Mouse (Mus musculus): ENCODE data around the gene St3gal4. TPM values are rescaled to one million over a fixed set of nuclear protein-coding genes. Genes with fewer than 3 reads are reported as not detected.

Gene St3gal4
- polyA plus RNA-seq, 1 experiment from 2014 or later = 53.6 TPM

DNA sequence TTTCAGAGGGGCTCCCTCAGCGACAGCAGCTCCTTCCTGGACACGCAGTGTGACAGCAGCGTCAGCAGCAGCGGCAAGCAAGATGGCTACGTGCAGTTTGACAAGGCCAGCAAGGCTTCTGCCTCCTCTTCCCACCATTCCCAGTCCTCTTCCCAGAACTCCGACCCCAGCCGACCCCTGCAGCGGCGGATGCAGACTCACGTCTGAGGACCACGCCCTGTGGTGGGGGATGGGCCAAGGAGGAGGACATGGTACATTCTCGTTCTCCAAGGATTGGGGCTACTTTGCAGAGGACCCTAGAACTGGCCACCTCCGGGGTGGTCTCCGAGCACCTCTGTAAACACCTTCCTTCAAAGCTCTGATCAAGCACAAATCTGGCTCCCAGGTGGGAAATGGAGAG, 84.0 kb downstream of the St3gal4 start:
- no peak for TF ChIP-seq CTCF (IDR thresholded peaks at IDR 0.05)
- POLR2A ChIA-PET = interaction anchor here (0.8 kb wide), 1 partner anchor 24 kb away, joined by 3 read pairs; no protein-coding TSS in a partner anchor
- ATAC-seq (no peak), DNase-seq (ENCODE audit: low read depth, low spot score) (no peak)
- in situ Hi-C loops (cut with MboI; ENCODE audit: low pct_unique_long_range_greater_than_20kb) = loop anchor here (25.0 kb wide), 1 partner anchor 502 kb away; no protein-coding TSS in a partner anchor
- no peaks in the 10 kb centered on the region for H3K27me3 ChIP-seq
- CTCF ChIA-PET = no interaction called here

- in situ Hi-C loops (cut with MboI; ENCODE audit: low pct_unique_long_range_greater_than_20kb) = loop anchor here (5.0 to 25.0 kb wide), 3 partner anchors 85 to 505 kb away; partner anchors contain the start of gene St3gal4
- ChIA-PET POLR2A (no interaction called here), CTCF (interaction anchor here (0.9 to 1.7 kb wide), 5 partner anchors 19 to 137 kb away, joined by 3 to 5 read pairs (median 4); no protein-coding TSS in a partner anchor)
- peak; percentile 87 for DNase-seq (ENCODE audit: low read depth, low spot score)
- H3K27me3 ChIP-seq = no peaks in the 10 kb centered on the region
- peak; percentile 93 for ATAC-seq
- TF ChIP-seq CTCF (IDR thresholded peaks at IDR 0.05) = no peak
These were observed 86.6 kb downstream of the St3gal4 start for GRCm38 (mm10) chr9:35032457-35032856.

DNA sequence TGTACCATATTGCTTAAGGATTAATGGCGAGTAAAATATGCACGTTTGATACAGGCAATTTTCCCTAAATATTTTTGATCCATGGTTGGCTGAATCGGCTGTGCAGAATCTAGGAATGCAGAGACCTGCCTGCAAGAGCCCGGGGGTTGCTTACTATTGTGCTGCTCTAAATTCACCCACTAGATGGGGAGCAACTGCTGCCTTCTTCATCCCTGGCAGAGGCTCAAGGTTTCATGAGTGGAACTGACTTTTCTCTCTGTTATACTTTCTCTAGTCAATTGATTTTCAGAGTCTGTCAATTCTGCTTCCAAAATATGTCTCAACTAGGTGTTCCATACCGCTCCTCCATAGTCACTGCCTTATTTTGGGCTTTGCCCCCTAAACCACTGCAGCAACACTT, 88.2 kb downstream of the St3gal4 start:
- ATAC-seq (no peak), DNase-seq (ENCODE audit: low read depth, low spot score) (no peak)
- ChIA-PET CTCF (interaction anchor here (1.7 kb wide), 1 partner anchor 135 kb away, joined by 5 read pairs; no protein-coding TSS in a partner anchor), POLR2A (interaction anchor here (0.6 kb wide), 1 partner anchor 136 kb away, joined by 5 read pairs; no protein-coding TSS in a partner anchor)
- H3K27me3 ChIP-seq = no peaks in the 10 kb centered on the region
- in situ Hi-C loops (cut with MboI; ENCODE audit: low pct_unique_long_range_greater_than_20kb) = loop anchor here (5.0 to 25.0 kb wide), 3 partner anchors 86 to 506 kb away; partner anchors contain the start of gene St3gal4
- TF ChIP-seq CTCF (IDR thresholded peaks at IDR 0.05) = no peak

GRCm38 (mm10) chr9:35027382-35027997, 91.6 kb downstream of the St3gal4 start:
- ChIA-PET POLR2A (interaction anchor here (0.6 kb wide), 1 partner anchor 139 kb away, joined by 3 read pairs; no protein-coding TSS in a partner anchor), CTCF (interaction anchor here (0.7 to 3.2 kb wide), 3 partner anchors 9 to 139 kb away, joined by 3 to 12 read pairs (median 6); no protein-coding TSS in a partner anchor)
- H3K27me3 ChIP-seq = no peaks in the 10 kb centered on the region
- TF ChIP-seq CTCF (IDR thresholded peaks at IDR 0.05) = no peak
- DNase-seq (ENCODE audit: low read depth, low spot score) (no peak), ATAC-seq (no peak)
- in situ Hi-C loops (cut with MboI; ENCODE audit: low pct_unique_long_range_greater_than_20kb) = loop anchor here (25.0 kb wide), 1 partner anchor 510 kb away; no protein-coding TSS in a partner anchor

- no peak for TF ChIP-seq CTCF (IDR thresholded peaks at IDR 0.05)
- POLR2A ChIA-PET = no interaction called here
These were observed 92.2 kb downstream of the St3gal4 start for GRCm38 (mm10) chr9:35026897-35027311.

DNA sequence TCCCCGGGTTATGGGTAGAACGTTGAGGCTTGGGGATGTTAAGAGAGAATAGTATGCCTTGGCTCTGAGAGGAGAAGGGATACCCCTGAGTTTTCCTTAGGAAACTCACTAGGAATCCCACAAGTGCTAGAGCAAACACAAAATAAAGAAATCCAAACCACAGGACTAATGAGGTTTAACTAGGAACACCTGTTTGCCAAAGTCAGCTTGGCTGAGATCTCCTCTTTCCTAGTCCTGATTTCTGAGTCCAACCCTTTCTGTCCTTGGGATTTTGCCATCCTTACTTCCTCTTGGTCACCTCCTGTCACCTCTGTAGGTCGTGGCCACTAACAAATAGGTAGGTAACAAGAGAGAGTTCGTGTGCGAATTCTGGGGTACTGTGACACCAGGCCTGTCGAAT, 92.8 kb downstream of the St3gal4 start:
- ChIA-PET CTCF (interaction anchor here (0.6 to 3.2 kb wide), 3 partner anchors 7 to 168 kb away, joined by 3 to 12 read pairs (median 6); no protein-coding TSS in a partner anchor), POLR2A (no interaction called here)

More at GRCm38 (mm10) chr9:35026897-35027311, 92.2 kb downstream of the St3gal4 start:
- CTCF ChIA-PET = interaction anchor here (0.7 to 3.2 kb wide), 3 partner anchors 8 to 139 kb away, joined by 3 to 12 read pairs (median 6); no protein-coding TSS in a partner anchor
- DNase-seq (ENCODE audit: low read depth, low spot score) (no peak), ATAC-seq (no peak)
- no peaks in the 10 kb centered on the region for H3K27me3 ChIP-seq
- in situ Hi-C loops (cut with MboI; ENCODE audit: low pct_unique_long_range_greater_than_20kb) = loop anchor here (25.0 kb wide), 1 partner anchor 510 kb away; no protein-coding TSS in a partner anchor

DNA sequence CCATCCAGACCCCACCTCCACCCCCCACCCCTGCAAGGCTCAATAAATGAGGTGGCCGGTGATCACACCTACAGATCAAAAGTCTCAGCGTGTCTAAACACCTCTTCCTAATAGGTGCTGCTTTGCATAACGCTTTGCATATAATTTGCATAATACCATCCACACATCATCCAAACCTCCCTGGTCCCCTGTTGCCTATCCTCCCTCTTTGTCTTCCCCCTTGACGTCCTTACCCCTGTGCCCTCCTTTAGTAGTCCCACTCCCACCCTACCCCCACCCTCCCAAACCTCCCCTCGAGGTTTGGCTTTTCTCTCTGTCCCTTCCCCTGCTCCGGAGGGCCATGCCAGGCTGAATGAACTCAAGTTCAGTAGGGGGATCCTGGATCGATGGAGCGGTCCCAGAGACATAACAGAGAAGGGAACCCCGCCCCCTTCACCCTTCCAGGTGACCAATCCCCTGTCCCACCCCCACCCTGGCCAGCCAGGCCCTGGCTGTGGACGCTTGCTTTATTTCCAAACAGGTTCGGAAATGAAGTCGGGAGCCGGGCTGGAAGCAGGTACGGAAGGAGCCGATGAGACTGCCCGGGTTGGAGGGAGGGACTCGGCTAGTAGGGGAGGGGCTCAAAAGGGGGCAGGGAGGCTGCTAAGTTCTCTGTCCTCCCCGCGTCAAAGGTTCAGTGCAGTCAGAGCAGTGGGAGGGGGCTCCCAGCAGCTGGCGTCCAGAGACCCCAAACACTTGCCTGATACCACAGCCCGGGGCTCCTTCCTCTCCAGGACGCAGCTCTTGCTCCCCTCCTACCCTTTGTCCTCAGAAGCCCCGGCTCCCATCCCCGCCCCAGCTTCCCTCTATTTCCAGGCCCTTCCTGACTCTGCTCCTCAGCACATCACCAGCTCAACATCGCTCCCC, 94.2 kb downstream of the St3gal4 start:
- DNase-seq (ENCODE audit: low read depth, low spot score) (no peak), ATAC-seq (no peak)
- CTCF ChIA-PET = no interaction called here
- in situ Hi-C loops (cut with MboI; ENCODE audit: low pct_unique_long_range_greater_than_20kb) = loop anchor here (25.0 kb wide), 2 partner anchors 512 to 1163 kb away; no protein-coding TSS in a partner anchor
- no peak for TF ChIP-seq CTCF (IDR thresholded peaks at IDR 0.05)
- H3K27me3 ChIP-seq = no peaks in the 10 kb centered on the region
- POLR2A ChIA-PET = no interaction called here

More for the DNA sequence above, 92.8 kb downstream of the St3gal4 start:
- H3K27me3 ChIP-seq = no peaks in the 10 kb centered on the region
- no peak for DNase-seq (ENCODE audit: low read depth, low spot score)
- in situ Hi-C loops (cut with MboI; ENCODE audit: low pct_unique_long_range_greater_than_20kb) = loop anchor here (25.0 kb wide), 1 partner anchor 511 kb away; no protein-coding TSS in a partner anchor
- no peak for TF ChIP-seq CTCF (IDR thresholded peaks at IDR 0.05)
- no peak for ATAC-seq

GRCm38 (mm10) chr9:35021744-35022143, 97.3 kb downstream of the St3gal4 start:
- no peaks in the 10 kb centered on the region for H3K27me3 ChIP-seq
- ChIA-PET CTCF (no interaction called here), POLR2A (no interaction called here)
- no peak for ATAC-seq
- DNase-seq (ENCODE audit: low read depth, low spot score) = no peak
- no peak for TF ChIP-seq CTCF (IDR thresholded peaks at IDR 0.05)
- in situ Hi-C loops (cut with MboI; ENCODE audit: low pct_unique_long_range_greater_than_20kb) = loop anchor here (25.0 kb wide), 1 partner anchor 1159 kb away; no protein-coding TSS in a partner anchor

- ChIA-PET POLR2A (no interaction called here), CTCF (interaction anchor here (1.4 to 2.8 kb wide), 9 partner anchors 8 to 521 kb away, joined by 4 to 12 read pairs (median 7); no protein-coding TSS in a partner anchor)
- DNase-seq (ENCODE audit: low read depth, low spot score) = no peak
- H3K27me3 ChIP-seq = no peaks in the 10 kb centered on the region
- no peak for TF ChIP-seq CTCF (IDR thresholded peaks at IDR 0.05)
- ATAC-seq = no peak
- in situ Hi-C loops (cut with MboI; ENCODE audit: low pct_unique_long_range_greater_than_20kb) = loop anchor here (25.0 kb wide), 1 partner anchor 1158 kb away; no protein-coding TSS in a partner anchor
These were observed 98.9 kb downstream of the St3gal4 start for GRCm38 (mm10) chr9:35020015-35020653.
